Mouse (Mus musculus): Measurements from ENCODE around the gene Unc5c. TPM values are rescaled to one million over a fixed set of nuclear protein-coding genes. Genes with fewer than 3 reads are reported as not detected.
A peak's percentile ranks its signal among the peaks of the same experiment; 100 is the strongest.

Unc5c gene
- polyA plus RNA-seq, 2 experiments, result 11.9 to 12.5 TPM

GRCm38 (mm10) chr3:141797372-141797771, 332.4 kb downstream of the Unc5c start:
- Histone ChIP-seq H3K27me3 (ENCODE audit: control insufficient read depth, insufficient read depth, low read length) (no peaks in the 10 kb centered on the region), H3K9ac (ENCODE audit: low read depth, low read length, severe bottlenecking) (no peak overlapping the region), H3K9me3 (ENCODE audit: control insufficient read depth, low read length) (no peaks in the 10 kb centered on the region), H3K4me3 (replicated peaks; ENCODE audit: low read length) (no peak overlapping the region), H3K27ac (replicated peaks; ENCODE audit: low read depth, low read length) (no peak overlapping the region), H3K36me3 (ENCODE audit: control insufficient read depth, insufficient read depth, low read length) (peaks cover 8% of the 10 kb centered on the region), H3K4me1 (ENCODE audit: control insufficient read depth, insufficient read depth, low read length) (no peaks in the 10 kb centered on the region), H3K4me2 (replicated peaks; ENCODE audit: low read depth, low read length, severe bottlenecking) (no peak overlapping the region)
- TF ChIP-seq POLR2A (IDR thresholded peaks at IDR 0.05; ENCODE audit: borderline replicate concordance, extremely low read depth, insufficient read depth, insufficient read length), result no peak
- ATAC-seq (ENCODE audit: low FRiP score, low read depth) (no peak), DNase-seq (ENCODE audit: low spot score) (no peak)

GRCm38 (mm10) chr3:141797789-141798188, 332.8 kb downstream of the Unc5c start:
- ATAC-seq (ENCODE audit: low FRiP score, low read depth), result no peak
- no peaks in the 10 kb centered on the region for H3K27me3 ChIP-seq (ENCODE audit: control insufficient read depth, insufficient read depth, low read length)
- TF ChIP-seq POLR2A (IDR thresholded peaks at IDR 0.05; ENCODE audit: borderline replicate concordance, extremely low read depth, insufficient read depth, insufficient read length), result no peak

GRCm38 (mm10) chr3:141804133-141804532, 339.1 kb downstream of the Unc5c start:
- no peak overlapping the region for H3K9ac ChIP-seq (ENCODE audit: low read depth, low read length, severe bottlenecking)
- H3K4me1 ChIP-seq (ENCODE audit: control insufficient read depth, insufficient read depth, low read length), result no peaks in the 10 kb centered on the region
- no peak overlapping the region for H3K4me2 ChIP-seq (replicated peaks; ENCODE audit: low read depth, low read length, severe bottlenecking)
- no peak overlapping the region for H3K4me3 ChIP-seq (replicated peaks; ENCODE audit: low read length)
- ATAC-seq (ENCODE audit: low FRiP score, low read depth) (no peak), DNase-seq (ENCODE audit: low spot score) (no peak)
- WGBS, result 59% methylated on average over 5 of the region's 5 CpGs
- no peak for TF ChIP-seq POLR2A (IDR thresholded peaks at IDR 0.05; ENCODE audit: borderline replicate concordance, extremely low read depth, insufficient read depth, insufficient read length)
- H3K27me3 ChIP-seq (ENCODE audit: control insufficient read depth, insufficient read depth, low read length), result no peaks in the 10 kb centered on the region
- H3K27ac ChIP-seq (replicated peaks; ENCODE audit: low read depth, low read length), result no peak overlapping the region
- H3K36me3 ChIP-seq (ENCODE audit: control insufficient read depth, insufficient read depth, low read length), result peaks cover 6% of the 10 kb centered on the region; the same call in 1 of the 2 replicates
- H3K9me3 ChIP-seq (ENCODE audit: control insufficient read depth, low read length), result no peaks in the 10 kb centered on the region

More at GRCm38 (mm10) chr3:141797789-141798188, 332.8 kb downstream of the Unc5c start:
- DNase-seq (ENCODE audit: low spot score), result no peak
- Histone ChIP-seq H3K36me3 (ENCODE audit: control insufficient read depth, insufficient read depth, low read length) (peaks cover 8% of the 10 kb centered on the region), H3K4me2 (replicated peaks; ENCODE audit: low read depth, low read length, severe bottlenecking) (no peak overlapping the region), H3K9me3 (ENCODE audit: control insufficient read depth, low read length) (no peaks in the 10 kb centered on the region), H3K9ac (ENCODE audit: low read depth, low read length, severe bottlenecking) (no peak overlapping the region), H3K4me1 (ENCODE audit: control insufficient read depth, insufficient read depth, low read length) (no peaks in the 10 kb centered on the region), H3K27ac (replicated peaks; ENCODE audit: low read depth, low read length) (no peak overlapping the region), H3K4me3 (replicated peaks; ENCODE audit: low read length) (no peak overlapping the region)
- WGBS, result 39% methylated on average over 1 of the region's 1 CpGs

GRCm38 (mm10) chr3:141809581-141809980, 344.6 kb downstream of the Unc5c start:
- ATAC-seq (ENCODE audit: low FRiP score, low read depth), result no peak

GRCm38 (mm10) chr3:141810944-141811343, 345.9 kb downstream of the Unc5c start:
- WGBS, result 56% methylated on average over 7 of the region's 7 CpGs
- DNase-seq (ENCODE audit: low spot score), result no peak
- ATAC-seq (ENCODE audit: low FRiP score, low read depth), result no peak

More at GRCm38 (mm10) chr3:141809581-141809980, 344.6 kb downstream of the Unc5c start:
- H3K4me2 ChIP-seq (replicated peaks; ENCODE audit: low read depth, low read length, severe bottlenecking), result no peak overlapping the region
- no peak overlapping the region for H3K9ac ChIP-seq (ENCODE audit: low read depth, low read length, severe bottlenecking)
- H3K27ac ChIP-seq (replicated peaks; ENCODE audit: low read depth, low read length), result no peak overlapping the region
- no peaks in the 10 kb centered on the region for H3K4me1 ChIP-seq (ENCODE audit: control insufficient read depth, insufficient read depth, low read length)
- TF ChIP-seq POLR2A (IDR thresholded peaks at IDR 0.05; ENCODE audit: borderline replicate concordance, extremely low read depth, insufficient read depth, insufficient read length), result no peak
- H3K27me3 ChIP-seq (ENCODE audit: control insufficient read depth, insufficient read depth, low read length), result no peaks in the 10 kb centered on the region
- H3K4me3 ChIP-seq (replicated peaks; ENCODE audit: low read length), result no peak overlapping the region
- no peaks in the 10 kb centered on the region for H3K9me3 ChIP-seq (ENCODE audit: control insufficient read depth, low read length)
- no peaks in the 10 kb centered on the region for H3K36me3 ChIP-seq (ENCODE audit: control insufficient read depth, insufficient read depth, low read length)
- 78% methylated on average over 3 of the region's 3 CpGs for WGBS
- DNase-seq (ENCODE audit: low spot score), result no peak

GRCm38 (mm10) chr3:141811348-141811747, 346.3 kb downstream of the Unc5c start:
- H3K4me3 ChIP-seq (replicated peaks; ENCODE audit: low read length), result no peak overlapping the region
- H3K9me3 ChIP-seq (ENCODE audit: control insufficient read depth, low read length), result no peaks in the 10 kb centered on the region
- no peaks in the 10 kb centered on the region for H3K27me3 ChIP-seq (ENCODE audit: control insufficient read depth, insufficient read depth, low read length)
- no peaks in the 10 kb centered on the region for H3K36me3 ChIP-seq (ENCODE audit: control insufficient read depth, insufficient read depth, low read length)
- DNase-seq (ENCODE audit: low spot score) (peak; percentile 87), ATAC-seq (ENCODE audit: low FRiP score, low read depth) (no peak)
- no peak for TF ChIP-seq POLR2A (IDR thresholded peaks at IDR 0.05; ENCODE audit: borderline replicate concordance, extremely low read depth, insufficient read depth, insufficient read length)
- H3K4me1 ChIP-seq (ENCODE audit: control insufficient read depth, insufficient read depth, low read length), result no peaks in the 10 kb centered on the region
- H3K9ac ChIP-seq (ENCODE audit: low read depth, low read length, severe bottlenecking), result no peak overlapping the region
- no peak overlapping the region for H3K4me2 ChIP-seq (replicated peaks; ENCODE audit: low read depth, low read length, severe bottlenecking)
- H3K27ac ChIP-seq (replicated peaks; ENCODE audit: low read depth, low read length), result no peak overlapping the region
- 21% methylated on average over 2 of the region's 2 CpGs for WGBS

More at GRCm38 (mm10) chr3:141810944-141811343, 345.9 kb downstream of the Unc5c start:
- H3K9ac ChIP-seq (ENCODE audit: low read depth, low read length, severe bottlenecking), result no peak overlapping the region
- no peaks in the 10 kb centered on the region for H3K9me3 ChIP-seq (ENCODE audit: control insufficient read depth, low read length)
- H3K4me3 ChIP-seq (replicated peaks; ENCODE audit: low read length), result no peak overlapping the region
- H3K36me3 ChIP-seq (ENCODE audit: control insufficient read depth, insufficient read depth, low read length), result no peaks in the 10 kb centered on the region
- H3K27me3 ChIP-seq (ENCODE audit: control insufficient read depth, insufficient read depth, low read length), result no peaks in the 10 kb centered on the region
- H3K4me2 ChIP-seq (replicated peaks; ENCODE audit: low read depth, low read length, severe bottlenecking), result no peak overlapping the region
- no peak overlapping the region for H3K27ac ChIP-seq (replicated peaks; ENCODE audit: low read depth, low read length)
- no peaks in the 10 kb centered on the region for H3K4me1 ChIP-seq (ENCODE audit: control insufficient read depth, insufficient read depth, low read length)
- TF ChIP-seq POLR2A (IDR thresholded peaks at IDR 0.05; ENCODE audit: borderline replicate concordance, extremely low read depth, insufficient read depth, insufficient read length), result no peak
